Mouse (Mus musculus): ENCODE measurements around the gene Zbtb38. TPM values are rescaled to one million over a fixed set of nuclear protein-coding genes. Genes with fewer than 3 reads are reported as not detected.

Zbtb38 gene
- polyA plus RNA-seq, 1 experiment from 2014 or later: 34.2 TPM

GRCm38 (mm10) chr9:96739808-96740711, 12.6 kb downstream of the Zbtb38 start:
- Histone ChIP-seq H3K4me2 (ENCODE audit: low read length) (peak overlapping the region; percentile 55), H3K27me3 (ENCODE audit: control insufficient read depth, insufficient read depth, low read length) (no peaks in the 10 kb centered on the region), H3K4me1 (ENCODE audit: control insufficient read depth in 2 of 2, insufficient read depth in 2 of 2, low read length in 2 of 2) (peaks cover 29 to 40% of the 10 kb centered on the region in 2 experiments), H3K36me3 (ENCODE audit: control insufficient read depth, insufficient read depth, low read length) (no peaks in the 10 kb centered on the region), H3K4me3 (ENCODE audit: control insufficient read depth in 1 of 2, insufficient read depth in 1 of 2, low read depth in 1 of 2, low read length in 2 of 2) (peak overlapping the region; percentile 2 to 14; a peak in 1 of 4 replicates), H3K27ac (replicated peaks in 1 of 2; ENCODE audit: control insufficient read depth in 1 of 2, insufficient read depth in 1 of 2, low read depth in 2 of 2, low read length in 2 of 2) (peak overlapping the region; percentile 99), H3K9me3 (ENCODE audit: control insufficient read depth, low read length) (peaks cover 5% of the 10 kb centered on the region; the same call in 1 of the 2 replicates), H3K9ac (ENCODE audit: low read length) (peak overlapping the region; percentile 59)
- peak; percentile 59; the same call in 1 of the 2 replicates for ATAC-seq (ENCODE audit: insufficient number of reproducible peaks, insufficient read depth, low FRiP score, low read depth)
- 15% methylated on average over 22 of the region's 22 CpGs for WGBS

- H3K36me3 ChIP-seq (ENCODE audit: control insufficient read depth, insufficient read depth, low read length): no peaks in the 10 kb centered on the region
- peak overlapping the region; percentile 99 for H3K27ac ChIP-seq (replicated peaks in 1 of 2; ENCODE audit: control insufficient read depth in 1 of 2, insufficient read depth in 1 of 2, low read depth in 2 of 2, low read length in 2 of 2)
- H3K4me1 ChIP-seq (ENCODE audit: control insufficient read depth in 2 of 2, insufficient read depth in 2 of 2, low read length in 2 of 2): peaks cover 32 to 53% of the 10 kb centered on the region in 2 experiments
- H3K9ac ChIP-seq (ENCODE audit: low read length): no peak overlapping the region
- no peak overlapping the region for H3K4me2 ChIP-seq (ENCODE audit: low read length)
- no peak for ATAC-seq (ENCODE audit: insufficient number of reproducible peaks, insufficient read depth, low FRiP score, low read depth)
- no peak overlapping the region for H3K4me3 ChIP-seq (ENCODE audit: control insufficient read depth in 1 of 2, insufficient read depth in 1 of 2, low read depth in 1 of 2, low read length in 2 of 2)
- WGBS: 74% methylated on average over 13 of the region's 13 CpGs
- no peaks in the 10 kb centered on the region for H3K27me3 ChIP-seq (ENCODE audit: control insufficient read depth, insufficient read depth, low read length)
- peaks cover 2% of the 10 kb centered on the region; the same call in 1 of the 2 replicates for H3K9me3 ChIP-seq (ENCODE audit: control insufficient read depth, low read length)
Measured at GRCm38 (mm10) chr9:96738563-96739355, 13.9 kb downstream of the Zbtb38 start.

- Histone ChIP-seq H3K9ac (ENCODE audit: low read length) (peak overlapping the region; percentile 23; the same call in 1 of the 2 replicates), H3K4me1 (ENCODE audit: control insufficient read depth in 2 of 2, insufficient read depth in 2 of 2, low read length in 2 of 2) (peaks cover 35 to 68% of the 10 kb centered on the region in 2 experiments)
- WGBS: 55% methylated on average over 4 of the region's 4 CpGs
Measured at GRCm38 (mm10) chr9:96735946-96736345, 16.7 kb downstream of the Zbtb38 start.

GRCm38 (mm10) chr9:96733425-96733717, 19.3 kb downstream of the Zbtb38 start:
- WGBS: 94% methylated on average over 4 of the region's 4 CpGs
- peak overlapping the region; percentile 61 to 67; a peak in 3 of 4 replicates for H3K27ac ChIP-seq (replicated peaks in 1 of 2; ENCODE audit: control insufficient read depth in 1 of 2, insufficient read depth in 1 of 2, low read depth in 2 of 2, low read length in 2 of 2)
- H3K9me3 ChIP-seq (ENCODE audit: control insufficient read depth, low read length): no peaks in the 10 kb centered on the region
- peak overlapping the region; percentile 63; the same call in 1 of the 2 replicates for H3K9ac ChIP-seq (ENCODE audit: low read length)
- peak overlapping the region; percentile 57 for H3K4me2 ChIP-seq (ENCODE audit: low read length)
- no peaks in the 10 kb centered on the region for H3K36me3 ChIP-seq (ENCODE audit: control insufficient read depth, insufficient read depth, low read length)
- H3K4me1 ChIP-seq (ENCODE audit: control insufficient read depth in 2 of 2, insufficient read depth in 2 of 2, low read length in 2 of 2): peaks cover 20 to 54% of the 10 kb centered on the region in 2 experiments
- ATAC-seq (ENCODE audit: insufficient number of reproducible peaks, insufficient read depth, low FRiP score, low read depth): no peak
- no peak overlapping the region for H3K4me3 ChIP-seq (ENCODE audit: control insufficient read depth in 1 of 2, insufficient read depth in 1 of 2, low read depth in 1 of 2, low read length in 2 of 2)
- no peaks in the 10 kb centered on the region for H3K27me3 ChIP-seq (ENCODE audit: control insufficient read depth, insufficient read depth, low read length)

More at GRCm38 (mm10) chr9:96735946-96736345, 16.7 kb downstream of the Zbtb38 start:
- Histone ChIP-seq H3K27me3 (ENCODE audit: control insufficient read depth, insufficient read depth, low read length) (no peaks in the 10 kb centered on the region), H3K4me3 (ENCODE audit: control insufficient read depth in 1 of 2, insufficient read depth in 1 of 2, low read depth in 1 of 2, low read length in 2 of 2) (no peak overlapping the region), H3K27ac (replicated peaks in 1 of 2; ENCODE audit: control insufficient read depth in 1 of 2, insufficient read depth in 1 of 2, low read depth in 2 of 2, low read length in 2 of 2) (peak overlapping the region; percentile 42 to 62), H3K9me3 (ENCODE audit: control insufficient read depth, low read length) (no peaks in the 10 kb centered on the region), H3K4me2 (ENCODE audit: low read length) (no peak overlapping the region), H3K36me3 (ENCODE audit: control insufficient read depth, insufficient read depth, low read length) (no peaks in the 10 kb centered on the region)
- ATAC-seq (ENCODE audit: insufficient number of reproducible peaks, insufficient read depth, low FRiP score, low read depth): no peak

- Histone ChIP-seq H3K36me3 (ENCODE audit: control insufficient read depth, insufficient read depth, low read length) (no peaks in the 10 kb centered on the region), H3K4me2 (ENCODE audit: low read length) (peak overlapping the region; percentile 57), H3K4me3 (ENCODE audit: control insufficient read depth in 1 of 2, insufficient read depth in 1 of 2, low read depth in 1 of 2, low read length in 2 of 2) (peak overlapping the region in 1 of 2 experiments; percentile 12; a peak in 2 of 4 replicates), H3K27ac (replicated peaks in 1 of 2; ENCODE audit: control insufficient read depth in 1 of 2, insufficient read depth in 1 of 2, low read depth in 2 of 2, low read length in 2 of 2) (peak overlapping the region; percentile 61 to 67), H3K4me1 (ENCODE audit: control insufficient read depth in 2 of 2, insufficient read depth in 2 of 2, low read length in 2 of 2) (peaks cover 25 to 59% of the 10 kb centered on the region in 2 experiments), H3K27me3 (ENCODE audit: control insufficient read depth, insufficient read depth, low read length) (no peaks in the 10 kb centered on the region), H3K9ac (ENCODE audit: low read length) (peak overlapping the region; percentile 63), H3K9me3 (ENCODE audit: control insufficient read depth, low read length) (no peaks in the 10 kb centered on the region)
- WGBS: 51% methylated on average over 17 of the region's 17 CpGs
- ATAC-seq (ENCODE audit: insufficient number of reproducible peaks, insufficient read depth, low FRiP score, low read depth): no peak
Measured at GRCm38 (mm10) chr9:96732644-96733424, 19.8 kb downstream of the Zbtb38 start.

GRCm38 (mm10) chr9:96731961-96732511, 20.6 kb downstream of the Zbtb38 start:
- Histone ChIP-seq H3K9me3 (ENCODE audit: control insufficient read depth, low read length) (no peaks in the 10 kb centered on the region), H3K27me3 (ENCODE audit: control insufficient read depth, insufficient read depth, low read length) (no peaks in the 10 kb centered on the region), H3K4me1 (ENCODE audit: control insufficient read depth in 2 of 2, insufficient read depth in 2 of 2, low read length in 2 of 2) (peaks cover 31 to 67% of the 10 kb centered on the region in 2 experiments), H3K27ac (replicated peaks in 1 of 2; ENCODE audit: control insufficient read depth in 1 of 2, insufficient read depth in 1 of 2, low read depth in 2 of 2, low read length in 2 of 2) (peak overlapping the region; percentile 13 to 67), H3K4me2 (ENCODE audit: low read length) (peak overlapping the region; percentile 57), H3K9ac (ENCODE audit: low read length) (peak overlapping the region; percentile 63), H3K36me3 (ENCODE audit: control insufficient read depth, insufficient read depth, low read length) (no peaks in the 10 kb centered on the region), H3K4me3 (ENCODE audit: control insufficient read depth in 1 of 2, insufficient read depth in 1 of 2, low read depth in 1 of 2, low read length in 2 of 2) (peak overlapping the region; percentile 1 to 12; a peak in 3 of 4 replicates)
- WGBS: 44% methylated on average over 14 of the region's 14 CpGs
- ATAC-seq (ENCODE audit: insufficient number of reproducible peaks, insufficient read depth, low FRiP score, low read depth): no peak
